Mouse (Mus musculus) forebrain, embryonic 14.5 days (tissue): ENCODE results near the gene Htr1f. TPM values are rescaled to one million over a fixed set of nuclear protein-coding genes. Genes with fewer than 3 reads are reported as not detected.
"Not testable (repeated sequence)": the region's sequence is repeated elsewhere in the genome, so short reads cannot be mapped to it uniquely, and the experiment has no call there.

Source experiments
- ATAC-seq: fragments of 200-750 bp; cut with Nextera tagmentation; 2 replicates; pipeline ENCODE4 v1.8.0; 2017; ENCODE audit warnings: mild to moderate bottlenecking, moderate library complexity
- DNase-seq: peaks from one replicate; pipeline ENCODE4 v3.0.0-alpha.2; 2015; ENCODE audit warnings: low spot score
- H3K27ac ChIP-seq: fragments of 300-500 bp; sonication (generic); 2 replicates; pipeline ENCODE4 v1.5.1; 2014; ENCODE audit warnings: low read depth, mild to moderate bottlenecking, control low read depth, low read length, moderate library complexity
- H3K27me3 ChIP-seq: fragments of 300-500 bp; sonication (generic); replicated peaks from 2 replicates; pipeline ENCODE4 v1.6.1; 2014; ENCODE audit warnings: low read length, control low read depth, mixed read lengths; ENCODE audit not compliant: control insufficient read depth, insufficient read depth
- H3K36me3 ChIP-seq: fragments of 300-500 bp; sonication (generic); 2 replicates; pipeline ENCODE4 v1.6.1; 2014; ENCODE audit warnings: low read length, control low read depth; ENCODE audit not compliant: control insufficient read depth, insufficient read depth
- H3K4me1 ChIP-seq: fragments of 300-500 bp; sonication (generic); 2 replicates; pipeline ENCODE4 v1.6.1; 2014; ENCODE audit warnings: antibody characterized with exemption, low read length, control low read depth; ENCODE audit not compliant: control insufficient read depth, insufficient read depth
- H3K4me2 ChIP-seq: fragments of 300-500 bp; sonication (generic); 2 replicates; pipeline ENCODE4 v1.6.1; 2014; ENCODE audit warnings: mild to moderate bottlenecking, control low read depth, low read length
- H3K4me3 ChIP-seq: fragments of 300-500 bp; sonication (generic); 2 replicates; pipeline ENCODE4 v1.5.1; 2014; ENCODE audit warnings: low read depth, low read length, control low read depth
- H3K9ac ChIP-seq: fragments of 300-500 bp; sonication (generic); 2 replicates; pipeline ENCODE4 v1.6.1; 2014; ENCODE audit warnings: mild to moderate bottlenecking, low read length, control low read depth, moderate library complexity
- H3K9me3 ChIP-seq: fragments of 300-500 bp; sonication (generic); replicated peaks from 2 replicates; pipeline ENCODE4 v1.6.1; 2016; ENCODE audit warnings: low read length, control low read depth, mixed read lengths; ENCODE audit not compliant: control insufficient read depth
- WGBS: fragments of 180-500 bp; shearing (Covaris S2); extraction: QIAGEN DNeasy Blood & Tissue Kit; methylation state at CpG from one replicate; pipeline ENCODE4 v1.1.7; 2014; 5-methylcytosine and 5-hydroxymethylcytosine counted together
- polyA plus RNA-seq: library from polyadenylated mRNA; unstranded; fragments of >200 nt; fragmentation: Nextera tagmentation; extraction: Ambion mirVana; gene quantifications from 2 replicates; pipeline ENCODE4 v1.2.1, GENCODE M21; 2014

Gene Htr1f
- polyA plus RNA-seq, 1 experiment from 2014 or later = 0.19 TPM

DNA sequence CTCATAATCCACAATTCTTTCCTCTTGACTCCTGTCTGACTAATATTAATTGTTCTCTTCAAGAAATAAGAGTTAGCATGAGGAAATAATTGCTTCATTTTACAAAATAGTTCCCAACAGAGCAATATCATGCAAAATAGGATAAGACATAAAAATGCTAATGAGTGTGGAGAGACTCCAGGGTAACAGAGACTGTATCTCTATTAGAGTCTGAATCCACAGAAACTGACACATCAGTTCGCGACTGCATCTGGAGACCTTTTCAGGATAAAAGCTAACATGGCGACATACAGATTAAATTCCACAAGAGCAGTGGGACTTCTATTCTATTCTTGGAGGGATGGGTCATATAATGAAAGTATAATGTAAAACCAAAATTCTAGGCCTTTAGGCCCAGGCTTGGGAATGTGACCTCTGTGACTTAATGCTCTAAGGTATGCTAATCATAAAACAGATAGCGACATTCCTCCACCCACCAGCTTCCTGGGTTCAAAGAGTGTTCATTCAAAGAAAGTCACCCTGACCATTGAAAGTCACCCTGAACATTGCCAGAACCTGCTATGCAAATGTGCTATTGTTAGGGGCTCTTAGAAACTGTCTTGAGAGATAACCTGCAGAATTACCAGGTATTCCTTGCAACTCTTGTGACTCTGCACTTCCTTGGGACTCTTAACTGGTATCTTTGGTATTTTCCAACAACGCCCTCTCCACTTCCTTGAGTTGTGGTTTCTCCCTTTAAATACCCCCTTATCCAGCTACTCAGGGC lies 67.8 kb downstream of the Htr1f start:
- H3K9me3 ChIP-seq, H3K27ac ChIP-seq, H3K4me3 ChIP-seq, H3K4me1 ChIP-seq, ATAC-seq, H3K4me2 ChIP-seq, H3K27me3 ChIP-seq, H3K36me3 ChIP-seq, H3K9ac ChIP-seq, DNase-seq: not testable (repeated sequence)
- 95% methylated on average over 5 of the region's 5 CpGs for WGBS

DNA sequence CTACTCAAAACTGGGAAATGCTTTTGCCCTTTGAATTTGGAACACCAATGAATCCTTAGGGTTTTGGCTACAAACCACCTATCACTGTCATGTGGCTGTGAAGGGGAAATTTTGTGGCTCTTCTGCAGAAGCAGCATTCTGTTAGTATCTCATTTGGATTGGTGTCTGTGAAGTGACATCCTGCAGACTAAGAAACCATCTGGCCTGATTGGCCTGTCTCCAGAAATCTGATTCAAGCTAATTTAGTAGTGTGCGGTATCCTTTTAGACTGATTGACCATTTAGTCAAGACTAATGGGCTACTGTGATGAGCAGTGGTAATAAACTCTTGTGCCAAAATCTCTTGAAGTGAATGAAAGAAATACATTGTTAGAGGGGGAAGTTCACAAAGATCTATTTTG lies 76.0 kb downstream of the Htr1f start:
- WGBS = 30% methylated on average over 1 of the region's 1 CpGs
- Histone ChIP-seq H3K9me3 (no peaks in the 10 kb centered on the region), H3K4me3 (no peak overlapping the region), H3K36me3 (no peaks in the 10 kb centered on the region), H3K9ac (no peak overlapping the region), H3K27me3 (no peaks in the 10 kb centered on the region), H3K4me2 (no peak overlapping the region), H3K4me1 (no peaks in the 10 kb centered on the region), H3K27ac (no peak overlapping the region)
- peak; percentile 88 for DNase-seq
- ATAC-seq = peak; percentile 93

DNA sequence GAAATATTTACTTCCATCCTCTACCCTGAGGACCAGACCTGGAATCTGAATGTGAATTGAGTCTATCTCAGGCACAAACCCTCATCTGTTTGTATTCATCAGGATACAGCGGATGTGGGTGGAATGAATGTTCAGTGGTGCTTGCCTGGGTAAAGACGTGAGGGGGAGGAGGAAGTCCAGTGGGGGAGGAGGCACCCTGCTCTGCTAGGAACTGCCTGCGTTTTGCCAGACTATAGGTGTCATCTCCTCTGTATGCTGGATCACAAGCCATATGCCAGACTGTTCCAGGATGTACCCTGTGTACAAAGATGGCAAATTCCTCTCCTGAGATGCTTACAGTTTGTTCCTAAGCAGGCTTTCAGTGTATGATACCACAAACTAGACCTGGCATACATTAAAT lies 83.3 kb downstream of the Htr1f start:
- Histone ChIP-seq H3K4me2 (no peak overlapping the region), H3K4me1 (no peaks in the 10 kb centered on the region), H3K9me3 (no peaks in the 10 kb centered on the region), H3K4me3 (no peak overlapping the region), H3K9ac (no peak overlapping the region), H3K27ac (no peak overlapping the region), H3K27me3 (no peaks in the 10 kb centered on the region), H3K36me3 (no peaks in the 10 kb centered on the region)
- no peak for DNase-seq
- ATAC-seq = no peak
- 80% methylated on average over 3 of the region's 3 CpGs for WGBS

DNA sequence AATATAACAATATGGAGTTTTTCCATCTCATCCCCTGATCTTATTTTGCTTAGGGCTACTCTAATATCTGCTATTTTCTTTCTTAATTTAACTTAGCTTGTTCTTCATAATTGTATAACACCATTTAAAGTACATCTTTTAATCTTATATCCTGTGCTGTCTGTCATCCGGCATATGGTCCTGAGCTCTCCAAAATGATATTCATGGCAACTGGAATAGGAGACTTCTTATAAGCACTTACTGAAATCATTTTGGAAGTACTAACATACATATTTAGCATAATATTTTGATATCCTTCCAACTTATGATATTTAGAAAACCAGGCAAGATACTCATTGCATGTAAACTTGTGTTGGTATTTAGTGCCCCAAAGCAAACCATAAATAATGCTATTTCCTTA lies 86.9 kb downstream of the Htr1f start:
- no peaks in the 10 kb centered on the region for H3K36me3 ChIP-seq
- ATAC-seq (no peak), DNase-seq (no peak)
- no peak overlapping the region for H3K9ac ChIP-seq
- H3K4me3 ChIP-seq = no peak overlapping the region
- H3K27ac ChIP-seq = no peak overlapping the region
- no peak overlapping the region for H3K4me2 ChIP-seq
- no peaks in the 10 kb centered on the region for H3K27me3 ChIP-seq
- WGBS = 86% methylated on average over 1 of the region's 1 CpGs
- no peaks in the 10 kb centered on the region for H3K9me3 ChIP-seq
- no peaks in the 10 kb centered on the region for H3K4me1 ChIP-seq

DNA sequence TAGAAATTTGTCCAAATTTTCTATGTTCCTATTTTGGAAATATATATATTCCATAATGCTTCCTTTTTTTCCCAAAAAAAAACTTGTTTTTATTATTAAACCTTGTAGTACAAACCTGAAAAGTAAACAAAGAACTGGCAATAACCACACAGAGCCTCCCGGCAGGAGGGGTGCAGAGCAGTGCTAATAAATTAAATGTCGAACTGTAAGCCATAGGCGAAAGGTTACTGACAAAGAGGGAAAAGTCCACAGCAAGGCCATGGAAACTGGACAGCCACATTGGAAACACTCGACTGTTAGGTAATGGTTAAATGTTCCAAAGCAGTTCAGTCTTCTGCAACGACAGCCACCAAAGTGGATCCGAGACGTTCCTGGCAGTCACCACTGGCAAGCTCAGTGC lies 87.5 kb downstream of the Htr1f start:
- no peaks in the 10 kb centered on the region for H3K27me3 ChIP-seq
- no peaks in the 10 kb centered on the region for H3K36me3 ChIP-seq
- no peaks in the 10 kb centered on the region for H3K4me1 ChIP-seq
- no peak overlapping the region for H3K9ac ChIP-seq
- no peak overlapping the region for H3K4me3 ChIP-seq
- no peak overlapping the region for H3K4me2 ChIP-seq
- no peaks in the 10 kb centered on the region for H3K9me3 ChIP-seq
- ATAC-seq = no peak
- no peak overlapping the region for H3K27ac ChIP-seq
- 78% methylated on average over 7 of the region's 7 CpGs for WGBS
- no peak for DNase-seq

DNA sequence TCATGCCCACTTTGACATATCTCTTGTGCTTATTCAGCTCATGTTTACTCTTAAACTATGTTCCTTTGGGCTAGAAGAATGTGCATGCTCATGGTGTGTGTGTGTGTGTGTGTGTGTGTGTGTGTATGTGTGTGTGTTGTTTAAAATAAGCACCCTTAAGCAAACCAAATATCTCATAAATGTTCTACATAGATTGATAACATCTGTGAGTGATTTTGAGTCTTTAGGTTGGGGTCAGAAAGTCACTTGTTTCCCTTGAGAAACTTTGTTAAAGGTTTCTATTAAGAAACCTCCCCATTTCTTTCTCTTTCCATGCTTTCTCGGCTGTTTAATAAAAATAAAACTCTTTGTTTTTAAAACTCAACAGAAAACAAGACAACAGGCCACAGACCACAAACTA lies 88.1 kb downstream of the Htr1f start:
- no peak overlapping the region for H3K4me2 ChIP-seq
- no peaks in the 10 kb centered on the region for H3K4me1 ChIP-seq
- ATAC-seq (no peak), DNase-seq (no peak)
- no peaks in the 10 kb centered on the region for H3K27me3 ChIP-seq
- H3K9ac ChIP-seq = no peak overlapping the region
- 89% methylated on average over 1 of the region's 1 CpGs for WGBS
- no peak overlapping the region for H3K4me3 ChIP-seq
- no peak overlapping the region for H3K27ac ChIP-seq
- no peaks in the 10 kb centered on the region for H3K9me3 ChIP-seq
- no peaks in the 10 kb centered on the region for H3K36me3 ChIP-seq

DNA sequence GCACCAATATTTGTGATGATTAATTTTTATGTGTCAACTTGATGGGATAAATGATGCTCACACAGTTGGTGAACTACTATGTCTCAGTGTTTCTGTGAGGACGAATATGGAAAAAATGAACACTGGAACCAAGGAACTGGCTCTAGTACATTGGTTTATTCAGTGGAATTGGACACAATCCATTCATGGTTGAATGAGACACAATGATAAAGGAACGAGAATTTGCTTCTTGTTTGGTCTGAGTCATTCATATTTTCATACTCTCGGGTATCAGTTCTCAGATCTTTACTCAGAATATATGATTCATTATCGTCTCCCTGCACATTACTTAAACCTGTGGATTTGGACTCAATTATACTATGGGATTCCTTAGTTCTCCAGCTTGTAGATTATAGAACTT lies 90.4 kb downstream of the Htr1f start:
- no peaks in the 10 kb centered on the region for H3K4me1 ChIP-seq
- no peak overlapping the region for H3K27ac ChIP-seq
- no peak overlapping the region for H3K9ac ChIP-seq
- H3K4me3 ChIP-seq = no peak overlapping the region
- H3K4me2 ChIP-seq = no peak overlapping the region
- no peaks in the 10 kb centered on the region for H3K27me3 ChIP-seq
- ATAC-seq = no peak
- H3K36me3 ChIP-seq = no peaks in the 10 kb centered on the region
- no peaks in the 10 kb centered on the region for H3K9me3 ChIP-seq
- WGBS = 89% methylated on average over 4 of the region's 4 CpGs
- DNase-seq = no peak

DNA sequence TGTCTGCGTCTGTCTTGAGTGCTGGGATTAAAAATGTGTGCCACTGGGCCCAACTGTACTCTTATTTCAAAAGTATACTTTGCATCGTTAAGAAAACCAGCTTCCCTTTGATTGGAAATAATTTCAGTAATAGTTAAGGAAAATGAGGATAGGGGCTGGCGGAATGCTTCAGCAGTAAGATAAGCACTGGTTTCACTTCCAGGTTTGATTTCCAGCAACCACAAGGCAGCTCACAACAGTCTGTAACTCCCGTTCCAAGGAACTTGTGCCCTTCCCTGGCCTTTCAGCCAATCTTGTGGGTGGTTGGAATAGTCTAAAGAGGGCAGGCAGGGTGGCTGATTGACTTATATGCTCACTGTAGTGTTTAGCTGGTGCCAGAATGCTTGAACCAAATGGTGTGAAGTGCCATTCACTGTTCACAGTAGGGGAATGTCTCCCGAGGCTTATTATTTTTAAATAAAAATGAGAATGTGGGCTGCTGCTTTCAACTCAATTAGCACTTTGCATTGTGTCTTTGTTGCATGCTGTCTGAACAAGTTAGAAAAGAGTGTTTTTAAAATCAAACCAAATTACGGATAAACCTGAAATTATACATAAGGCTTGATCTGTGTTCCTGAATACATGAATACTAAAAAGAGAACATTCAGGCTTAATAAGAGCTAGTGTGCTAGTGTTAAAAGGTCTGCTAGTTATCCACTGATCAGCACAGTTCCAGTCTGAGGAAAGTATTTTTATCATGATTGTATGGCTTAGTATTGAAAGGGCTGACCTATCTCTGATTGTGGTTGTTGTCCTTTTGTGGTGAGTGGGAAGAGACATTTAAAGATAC lies 103.4 kb downstream of the Htr1f start:
- ATAC-seq (peak; percentile 90), DNase-seq (peak; percentile 79)
- peaks cover 5% of the 10 kb centered on the region; the same call in 1 of the 2 replicates for H3K4me1 ChIP-seq
- H3K27ac ChIP-seq = no peak overlapping the region
- no peaks in the 10 kb centered on the region for H3K36me3 ChIP-seq
- WGBS = 28% methylated on average over 6 of the region's 6 CpGs
- H3K9me3 ChIP-seq = no peaks in the 10 kb centered on the region; the same call in 1 of the 2 replicates
- H3K4me3 ChIP-seq = no peak overlapping the region
- H3K4me2 ChIP-seq = no peak overlapping the region
- H3K27me3 ChIP-seq = no peaks in the 10 kb centered on the region
- H3K9ac ChIP-seq = no peak overlapping the region

DNA sequence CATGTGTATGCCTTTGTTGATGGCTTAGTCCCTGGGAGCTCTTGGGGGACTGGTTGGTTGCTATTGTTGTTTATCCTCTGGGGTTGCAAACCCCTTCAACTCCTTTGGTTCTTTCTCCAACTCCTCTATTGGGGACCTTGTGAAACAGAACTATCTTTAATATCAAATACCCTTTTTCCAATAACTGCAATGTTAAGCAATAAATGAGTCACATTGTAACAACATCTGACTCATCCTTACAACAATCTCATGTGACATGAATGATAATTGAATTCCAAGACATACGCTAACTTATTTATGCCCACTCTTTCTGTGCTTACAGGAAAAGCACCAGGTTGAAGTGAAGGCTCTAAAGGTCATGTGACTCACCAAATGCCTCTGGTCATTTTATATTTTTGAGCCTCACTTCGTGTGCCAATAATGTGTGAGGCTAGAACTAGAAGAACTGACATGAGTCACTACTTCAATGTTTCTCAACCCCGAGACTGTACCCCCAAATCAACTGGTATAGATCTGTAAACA lies 116.3 kb downstream of the Htr1f start:
- Histone ChIP-seq H3K27ac (no peak overlapping the region), H3K9me3 (no peaks in the 10 kb centered on the region), H3K27me3 (no peaks in the 10 kb centered on the region), H3K4me2 (no peak overlapping the region), H3K4me3 (no peak overlapping the region), H3K36me3 (no peaks in the 10 kb centered on the region), H3K4me1 (no peaks in the 10 kb centered on the region), H3K9ac (no peak overlapping the region)
- ATAC-seq = no peak
- no peak for DNase-seq
- 78% methylated on average over 3 of the region's 3 CpGs for WGBS
